Mouse (Mus musculus): ENCODE data around the gene Ror1. TPM values are rescaled to one million over a fixed set of nuclear protein-coding genes. Genes with fewer than 3 reads are reported as not detected.
A peak's percentile ranks its signal among the peaks of the same experiment; 100 is the strongest.

The Ror1 gene
- total and polyA plus RNA-seq, 2 experiments from 2014 or later, result 0.80 to 2.4 TPM

GRCm38 (mm10) chr4:100411841-100412539 lies 316.4 kb downstream of the Ror1 start:
- Histone ChIP-seq H3K4me1 (ENCODE audit: insufficient read depth) (no peaks in the 10 kb centered on the region), H3K27ac (ENCODE audit: low read depth, low read length) (no peak overlapping the region), H3K9me3 (ENCODE audit: low read length) (no peaks in the 10 kb centered on the region), H3K9ac (no peak overlapping the region), H3K27me3 (ENCODE audit: insufficient read depth, low read length) (no peaks in the 10 kb centered on the region), H3K36me3 (ENCODE audit: insufficient read depth) (no peaks in the 10 kb centered on the region), H3K4me2 (ENCODE audit: low read depth) (no peak overlapping the region), H3K4me3 (ENCODE audit: low read depth, low read length) (no peak overlapping the region)
- ATAC-seq (no peak), DNase-seq (no peak)
- TF ChIP-seq CTCF (IDR thresholded peaks at IDR 0.05; ENCODE audit: low read depth), result no peak
- WGBS, result 24% methylated on average over 13 of the region's 13 CpGs

GRCm38 (mm10) chr4:100422756-100423155 lies 327.2 kb downstream of the Ror1 start:
- no peaks in the 10 kb centered on the region for H3K27me3 ChIP-seq (ENCODE audit: insufficient read depth, low read length)
- DNase-seq, result peak; percentile 30
- WGBS, result 2% methylated on average over 3 of the region's 3 CpGs
- ATAC-seq, result no peak
- H3K9ac ChIP-seq, result no peak overlapping the region
- no peaks in the 10 kb centered on the region for H3K36me3 ChIP-seq (ENCODE audit: insufficient read depth)
- no peaks in the 10 kb centered on the region for H3K9me3 ChIP-seq (ENCODE audit: low read length)
- TF ChIP-seq CTCF (IDR thresholded peaks at IDR 0.05; ENCODE audit: low read depth), result no peak
- no peak overlapping the region for H3K27ac ChIP-seq (ENCODE audit: low read depth, low read length)
- 0 out of 2 replicates have a peak, but pooled peaks cover 3% of the 10 kb centered on the region for H3K4me1 ChIP-seq (ENCODE audit: insufficient read depth)
- H3K4me3 ChIP-seq (ENCODE audit: low read depth, low read length), result no peak overlapping the region
- H3K4me2 ChIP-seq (ENCODE audit: low read depth), result no peak overlapping the region

GRCm38 (mm10) chr4:100426101-100426500 lies 330.5 kb downstream of the Ror1 start:
- Histone ChIP-seq H3K4me3 (ENCODE audit: low read depth, low read length) (no peak overlapping the region), H3K9me3 (ENCODE audit: low read length) (no peaks in the 10 kb centered on the region), H3K36me3 (ENCODE audit: insufficient read depth) (no peaks in the 10 kb centered on the region), H3K4me1 (ENCODE audit: insufficient read depth) (0 out of 2 replicates have a peak, but pooled peaks cover 3% of the 10 kb centered on the region), H3K4me2 (ENCODE audit: low read depth) (no peak overlapping the region), H3K9ac (no peak overlapping the region), H3K27me3 (ENCODE audit: insufficient read depth, low read length) (no peaks in the 10 kb centered on the region), H3K27ac (ENCODE audit: low read depth, low read length) (no peak overlapping the region)
- no peak for TF ChIP-seq CTCF (IDR thresholded peaks at IDR 0.05; ENCODE audit: low read depth)
- ATAC-seq (peak; percentile 40; the same call in 1 of the 2 replicates), DNase-seq (no peak)
- 76% methylated on average over 1 of the region's 1 CpGs for WGBS

- no peak for ATAC-seq
- Histone ChIP-seq H3K4me1 (ENCODE audit: insufficient read depth) (0 out of 2 replicates have a peak, but pooled peaks cover 3% of the 10 kb centered on the region), H3K9me3 (ENCODE audit: low read length) (no peaks in the 10 kb centered on the region), H3K36me3 (ENCODE audit: insufficient read depth) (no peaks in the 10 kb centered on the region), H3K4me2 (ENCODE audit: low read depth) (no peak overlapping the region), H3K9ac (no peak overlapping the region), H3K27me3 (ENCODE audit: insufficient read depth, low read length) (no peaks in the 10 kb centered on the region), H3K4me3 (ENCODE audit: low read depth, low read length) (no peak overlapping the region), H3K27ac (ENCODE audit: low read depth, low read length) (no peak overlapping the region)
- DNase-seq, result no peak
- 85% methylated on average over 2 of the region's 2 CpGs for WGBS
- TF ChIP-seq CTCF (IDR thresholded peaks at IDR 0.05; ENCODE audit: low read depth), result no peak
These were observed 333.8 kb downstream of the Ror1 start for GRCm38 (mm10) chr4:100429371-100429900.

GRCm38 (mm10) chr4:100435281-100436168 lies 339.9 kb downstream of the Ror1 start:
- TF ChIP-seq CTCF (IDR thresholded peaks at IDR 0.05; ENCODE audit: low read depth), result no peak
- DNase-seq, result no peak
- Histone ChIP-seq H3K4me3 (ENCODE audit: low read depth, low read length) (no peak overlapping the region), H3K9me3 (ENCODE audit: low read length) (no peaks in the 10 kb centered on the region), H3K4me1 (ENCODE audit: insufficient read depth) (no peaks in the 10 kb centered on the region), H3K9ac (no peak overlapping the region), H3K27ac (ENCODE audit: low read depth, low read length) (no peak overlapping the region), H3K27me3 (ENCODE audit: insufficient read depth, low read length) (no peaks in the 10 kb centered on the region), H3K4me2 (ENCODE audit: low read depth) (no peak overlapping the region), H3K36me3 (ENCODE audit: insufficient read depth) (no peaks in the 10 kb centered on the region)
- 77% methylated on average over 8 of the region's 8 CpGs for WGBS
- ATAC-seq, result no peak

- Histone ChIP-seq H3K4me1 (ENCODE audit: insufficient read depth) (no peaks in the 10 kb centered on the region), H3K36me3 (ENCODE audit: insufficient read depth) (no peaks in the 10 kb centered on the region), H3K4me2 (ENCODE audit: low read depth) (no peak overlapping the region), H3K27me3 (ENCODE audit: insufficient read depth, low read length) (no peaks in the 10 kb centered on the region), H3K9ac (no peak overlapping the region), H3K9me3 (ENCODE audit: low read length) (no peaks in the 10 kb centered on the region), H3K27ac (ENCODE audit: low read depth, low read length) (no peak overlapping the region), H3K4me3 (ENCODE audit: low read depth, low read length) (no peak overlapping the region)
- TF ChIP-seq CTCF (IDR thresholded peaks at IDR 0.05; ENCODE audit: low read depth), result no peak
- 76% methylated on average over 4 of the region's 4 CpGs for WGBS
- DNase-seq (no peak), ATAC-seq (no peak)
These were observed 340.6 kb downstream of the Ror1 start for GRCm38 (mm10) chr4:100436169-100436547.

GRCm38 (mm10) chr4:100446897-100447296 lies 351.3 kb downstream of the Ror1 start:
- Histone ChIP-seq H3K4me2 (ENCODE audit: low read depth) (no peak overlapping the region), H3K27me3 (ENCODE audit: insufficient read depth, low read length) (no peaks in the 10 kb centered on the region), H3K9me3 (ENCODE audit: low read length) (no peaks in the 10 kb centered on the region), H3K36me3 (ENCODE audit: insufficient read depth) (no peaks in the 10 kb centered on the region), H3K4me1 (ENCODE audit: insufficient read depth) (no peaks in the 10 kb centered on the region), H3K27ac (ENCODE audit: low read depth, low read length) (no peak overlapping the region), H3K9ac (no peak overlapping the region), H3K4me3 (ENCODE audit: low read depth, low read length) (no peak overlapping the region)
- no peak for TF ChIP-seq CTCF (IDR thresholded peaks at IDR 0.05; ENCODE audit: low read depth)
- ATAC-seq (no peak), DNase-seq (no peak)
- WGBS, result 74% methylated on average over 3 of the region's 3 CpGs
